Mouse (Mus musculus) erythroblast, embryonic 14.5 days (primary cell): ENCODE data around the gene Qsox2.

ENCODE experiments used
- GATA1 ChIP-seq: IDR thresholded peaks from 2 replicates; pipeline ENCODE4 v1.6.1; 2012; ENCODE audit warnings: low read length, inconsistent platforms, mixed read lengths
- TAL1 ChIP-seq: IDR thresholded peaks from 3 replicates; pipeline ENCODE4 v1.6.1; 2012; ENCODE audit warnings: low read length, inconsistent platforms, mixed read lengths

DNA sequence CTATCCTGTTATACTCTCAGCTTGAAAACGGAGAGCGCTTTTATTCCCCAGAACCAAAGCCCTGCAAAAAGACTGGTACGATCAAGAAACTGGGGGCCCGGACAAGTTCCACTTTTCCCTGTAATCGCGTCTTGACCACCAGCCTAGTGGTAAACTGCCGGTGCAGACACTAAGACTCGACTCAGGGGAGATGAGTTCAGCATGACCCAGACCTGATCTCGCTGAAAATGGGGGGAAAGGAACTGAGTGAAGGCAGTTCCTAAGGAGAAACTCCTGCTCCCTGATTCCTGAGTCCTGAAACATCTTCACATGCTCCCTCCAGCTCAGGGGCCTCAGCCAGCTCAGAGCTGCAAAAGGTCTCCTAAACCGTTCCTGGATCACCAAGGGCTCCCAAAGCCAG lies 31.6 kb downstream of the Qsox2 start:
- TF ChIP-seq TAL1 (no peak), GATA1 (no peak)
